Mouse (Mus musculus) testis, adult 2 months (tissue): ENCODE data around the gene Nlrp10.

Experiments used
- CTCF ChIP-seq: fragments of 200-500 bp; IDR thresholded peaks from 2 replicates; pipeline ENCODE4 v1.5.1; 2012; ENCODE audit warnings: low read depth, mild to moderate bottlenecking, inconsistent platforms, low read length, moderate library complexity; ENCODE audit not compliant: control insufficient read depth, insufficient read depth, insufficient replicate concordance
- POLR2A ChIP-seq: fragments of 200-500 bp; IDR thresholded peaks from 2 replicates; pipeline ENCODE4 v1.6.1; 2012; ENCODE audit warnings: low read depth, mild to moderate bottlenecking, inconsistent platforms, low read length, moderate library complexity; ENCODE audit not compliant: control insufficient read depth

DNA sequence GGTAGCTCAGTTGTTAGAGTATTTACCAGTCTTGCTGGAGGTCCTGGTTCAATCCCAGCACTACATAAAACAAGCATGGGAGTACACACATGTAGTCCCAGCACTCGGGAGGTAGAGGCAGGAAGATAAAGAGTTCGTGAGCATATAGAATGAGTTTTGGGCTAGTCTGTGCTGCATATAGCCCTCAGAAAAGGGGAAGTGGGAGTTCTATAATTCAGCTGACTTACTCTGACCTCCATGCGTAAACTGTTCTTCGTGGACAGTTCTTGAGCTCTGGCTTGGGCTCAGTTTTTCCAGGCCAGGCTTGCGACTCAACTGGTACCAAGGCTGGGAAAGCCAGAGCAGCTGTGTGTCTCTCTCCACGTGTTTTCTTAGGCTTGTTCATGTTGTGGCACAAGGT is 22.8 kb upstream of the Nlrp10 start:
- TF ChIP-seq CTCF (no peak), POLR2A (no peak)
